Mouse (Mus musculus): ENCODE data around the gene Unc119b. TPM values are rescaled to one million over a fixed set of nuclear protein-coding genes. Genes with fewer than 3 reads are reported as not detected.
A peak's percentile ranks its signal among the peaks of the same experiment; 100 is the strongest.

Unc119b gene
- polyA plus RNA-seq, 1 experiment from 2014 or later = 21.8 TPM

GRCm38 (mm10) chr5:115174554-115174953 is 39.8 kb upstream of the Unc119b start:
- ATAC-seq = no peak
- Histone ChIP-seq H3K9ac (replicated peaks; ENCODE audit: low read depth) (no peak overlapping the region), H3K9me3 (ENCODE audit: low read length) (no peaks in the 10 kb centered on the region), H3K27me3 (replicated peaks; ENCODE audit: insufficient read depth, low read length) (no peaks in the 10 kb centered on the region), H3K36me3 (ENCODE audit: insufficient read depth, low read length) (no peaks in the 10 kb centered on the region), H3K4me2 (replicated peaks; ENCODE audit: low read depth, low read length) (no peak overlapping the region), H3K27ac (ENCODE audit: low read length) (no peak overlapping the region), H3K4me3 (ENCODE audit: low read depth, low read length) (no peak overlapping the region), H3K4me1 (ENCODE audit: insufficient read depth, low read depth, low read length) (no peaks in the 10 kb centered on the region)
- no peak for DNase-seq (ENCODE audit: low spot score)
- TF ChIP-seq CTCF (IDR thresholded peaks at IDR 0.05) = peak; percentile 50
- no peak for TF ChIP-seq EP300 (IDR thresholded peaks at IDR 0.05)
- 84% methylated on average over 1 of the region's 1 CpGs for WGBS

- Histone ChIP-seq H3K4me2 (replicated peaks; ENCODE audit: low read depth, low read length) (no peak overlapping the region), H3K27ac (ENCODE audit: low read length) (no peak overlapping the region), H3K36me3 (ENCODE audit: insufficient read depth, low read length) (no peaks in the 10 kb centered on the region), H3K27me3 (replicated peaks; ENCODE audit: insufficient read depth, low read length) (no peaks in the 10 kb centered on the region), H3K9ac (replicated peaks; ENCODE audit: low read depth) (no peak overlapping the region), H3K4me1 (ENCODE audit: insufficient read depth, low read depth, low read length) (no peaks in the 10 kb centered on the region), H3K9me3 (ENCODE audit: low read length) (no peaks in the 10 kb centered on the region), H3K4me3 (ENCODE audit: low read depth, low read length) (no peak overlapping the region)
- DNase-seq (ENCODE audit: low spot score) = no peak
- no peak; the same call in 1 of the 2 replicates for ATAC-seq
- 49% methylated on average over 8 of the region's 8 CpGs for WGBS
- TF ChIP-seq EP300 (IDR thresholded peaks at IDR 0.05) (no peak), CTCF (IDR thresholded peaks at IDR 0.05) (no peak)
These were observed 35.4 kb upstream of the Unc119b start for GRCm38 (mm10) chr5:115170150-115170549.

- 40% methylated on average over 25 of the region's 27 CpGs for WGBS
- H3K4me3 ChIP-seq (ENCODE audit: low read depth, low read length) = no peak overlapping the region
- H3K4me1 ChIP-seq (ENCODE audit: insufficient read depth, low read depth, low read length) = no peaks in the 10 kb centered on the region
- TF ChIP-seq EP300 (IDR thresholded peaks at IDR 0.05) (no peak), CTCF (IDR thresholded peaks at IDR 0.05) (no peak)
- no peaks in the 10 kb centered on the region for H3K36me3 ChIP-seq (ENCODE audit: insufficient read depth, low read length)
- H3K27ac ChIP-seq (ENCODE audit: low read length) = no peak overlapping the region
- no peak for DNase-seq (ENCODE audit: low spot score)
- no peak overlapping the region for H3K4me2 ChIP-seq (replicated peaks; ENCODE audit: low read depth, low read length)
- ATAC-seq = no peak
- H3K27me3 ChIP-seq (replicated peaks; ENCODE audit: insufficient read depth, low read length) = no peaks in the 10 kb centered on the region
- H3K9ac ChIP-seq (replicated peaks; ENCODE audit: low read depth) = no peak overlapping the region
- H3K9me3 ChIP-seq (ENCODE audit: low read length) = no peaks in the 10 kb centered on the region
These were observed 34.1 kb upstream of the Unc119b start for GRCm38 (mm10) chr5:115168641-115169415.

- Histone ChIP-seq H3K9me3 (ENCODE audit: low read length) (no peaks in the 10 kb centered on the region), H3K27me3 (replicated peaks; ENCODE audit: insufficient read depth, low read length) (no peaks in the 10 kb centered on the region), H3K9ac (replicated peaks; ENCODE audit: low read depth) (no peak overlapping the region), H3K4me2 (replicated peaks; ENCODE audit: low read depth, low read length) (no peak overlapping the region), H3K27ac (ENCODE audit: low read length) (no peak overlapping the region), H3K4me1 (ENCODE audit: insufficient read depth, low read depth, low read length) (no peaks in the 10 kb centered on the region), H3K4me3 (ENCODE audit: low read depth, low read length) (no peak overlapping the region), H3K36me3 (ENCODE audit: insufficient read depth, low read length) (no peaks in the 10 kb centered on the region)
- WGBS = 41% methylated on average over 6 of the region's 6 CpGs
- ATAC-seq (peak; percentile 65), DNase-seq (ENCODE audit: low spot score) (peak; percentile 27)
- TF ChIP-seq EP300 (IDR thresholded peaks at IDR 0.05) (0 out of 2 replicates have a peak, but pooled peaks have one; percentile 44), CTCF (IDR thresholded peaks at IDR 0.05) (no peak)
These were observed 32.6 kb upstream of the Unc119b start for GRCm38 (mm10) chr5:115167396-115167795.

- Histone ChIP-seq H3K9me3 (ENCODE audit: low read length) (no peaks in the 10 kb centered on the region), H3K27me3 (replicated peaks; ENCODE audit: insufficient read depth, low read length) (no peaks in the 10 kb centered on the region), H3K4me2 (replicated peaks; ENCODE audit: low read depth, low read length) (no peak overlapping the region), H3K9ac (replicated peaks; ENCODE audit: low read depth) (no peak overlapping the region), H3K27ac (ENCODE audit: low read length) (no peak overlapping the region), H3K36me3 (ENCODE audit: insufficient read depth, low read length) (no peaks in the 10 kb centered on the region), H3K4me1 (ENCODE audit: insufficient read depth, low read depth, low read length) (no peaks in the 10 kb centered on the region), H3K4me3 (ENCODE audit: low read depth, low read length) (no peak overlapping the region)
- DNase-seq (ENCODE audit: low spot score) (no peak), ATAC-seq (no peak)
- TF ChIP-seq CTCF (IDR thresholded peaks at IDR 0.05) = no peak
- 68% methylated on average over 7 of the region's 7 CpGs for WGBS
These were observed 32.0 kb upstream of the Unc119b start for GRCm38 (mm10) chr5:115166815-115167194.

GRCm38 (mm10) chr5:115165895-115166814 is 31.4 kb upstream of the Unc119b start:
- Histone ChIP-seq H3K9me3 (ENCODE audit: low read length) (no peaks in the 10 kb centered on the region), H3K4me1 (ENCODE audit: insufficient read depth, low read depth, low read length) (no peaks in the 10 kb centered on the region), H3K27me3 (replicated peaks; ENCODE audit: insufficient read depth, low read length) (no peaks in the 10 kb centered on the region), H3K4me2 (replicated peaks; ENCODE audit: low read depth, low read length) (no peak overlapping the region), H3K9ac (replicated peaks; ENCODE audit: low read depth) (no peak overlapping the region), H3K4me3 (ENCODE audit: low read depth, low read length) (no peak overlapping the region), H3K27ac (ENCODE audit: low read length) (no peak overlapping the region), H3K36me3 (ENCODE audit: insufficient read depth, low read length) (no peaks in the 10 kb centered on the region)
- ATAC-seq (0 out of 2 replicates have a peak, but pooled peaks have one; percentile 27), DNase-seq (ENCODE audit: low spot score) (peak; percentile 12)
- WGBS = 37% methylated on average over 11 of the region's 11 CpGs
- TF ChIP-seq CTCF (IDR thresholded peaks at IDR 0.05) (peak; percentile 31), EP300 (IDR thresholded peaks at IDR 0.05) (no peak)
